Comparison of ENCODE assay signal across 40 mouse cellular contexts in genomic region chr7:85104531-85104930, GRCm38 (mm10). TPM values are rescaled to one million over a fixed set of nuclear protein-coding genes. Genes with fewer than 3 reads are reported as not detected.
"Had no signal": no experiment of that assay in that cellular context is flagged by ENCODE, and none has a peak within 500 bp of the region (broad histone marks: within the 10 kb centered on the region; RNA-seq: fewer than 3 reads in every experiment).

No protein-coding gene starts in this region.

RNA-seq across cellular contexts. Expression of gene Vmn2r67, which starts 51.3 kb away (rescaled TPM):
- total RNA-seq: left cerebral cortex, postnatal 14 days; left cerebral cortex, postnatal 25 days; left cerebral cortex, postnatal 36 days; left cerebral cortex, postnatal 4 days; liver, adult 2 months; megakaryocyte progenitor cell, adult 5-6 weeks; megakaryocyte, adult 5-6 weeks; megakaryocyte-erythroid progenitor cell, adult 5-6 weeks; midbrain, postnatal 0 days; monocyte, adult 5-6 weeks had no signal
- polyA plus RNA-seq: limb, embryonic 10.5 days; limb, embryonic 11.5 days; limb, embryonic 12.5 days; limb, embryonic 13.5 days; limb, embryonic 14.5 days; limb, embryonic 15.5 days; liver, adult 2 months; liver, embryonic 11.5 days; liver, embryonic 12.5 days; liver, embryonic 13.5 days; liver, embryonic 14.5 days; liver, embryonic 15.5 days; liver, embryonic 16.5 days; liver, postnatal 0 days; lung, adult 2 months; lung, embryonic 14.5 days; lung, embryonic 15.5 days; lung, embryonic 16.5 days; lung, postnatal 0 days; macrophage; midbrain, embryonic 10.5 days; midbrain, embryonic 11.5 days; midbrain, embryonic 12.5 days; midbrain, embryonic 13.5 days; midbrain, embryonic 14.5 days; midbrain, embryonic 15.5 days; midbrain, embryonic 16.5 days; midbrain, postnatal 0 days; myocyte; neural tube, embryonic 11.5 days; neural tube, embryonic 12.5 days; neural tube, embryonic 13.5 days had no signal
